ENCODE assay signal across 8 mouse cellular contexts in genomic region chr7:140080503-140081156, GRCm38 (mm10). TPM values are rescaled to one million over a fixed set of nuclear protein-coding genes. Genes with fewer than 3 reads are reported as not detected.
DNase-seq lines count a peak whose midpoint lies in the region; ATAC-seq lines count a peak whose summit lies in the region.

No protein-coding gene starts in this region.

- H3K9ac ChIP-seq in embryonic facial prominence, embryonic 14.5 days (ENCODE audit: low read depth, low read length), result peak overlapping the region; percentile 49
- H3K9ac ChIP-seq in heart, embryonic 16.5 days (ENCODE audit: low read length), result no peak overlapping the region
- H3K9ac ChIP-seq in limb, embryonic 15.5 days, result peak overlapping the region; percentile 11; the same call in 1 of the 2 replicates

- peaks cover 11% of the 10 kb centered on the region for H3K4me1 ChIP-seq in embryonic facial prominence, embryonic 14.5 days (ENCODE audit: control insufficient read depth, insufficient read depth, low read length)
- peaks cover 5% of the 10 kb centered on the region; the same call in 1 of the 2 replicates for H3K4me1 ChIP-seq in heart, embryonic 16.5 days (ENCODE audit: control insufficient read depth, insufficient read depth, low read length)
- peaks cover 14% of the 10 kb centered on the region for H3K4me1 ChIP-seq in limb, embryonic 15.5 days

- WGBS in embryonic facial prominence, embryonic 14.5 days, result 4% methylated on average over 24 of the region's 24 CpGs
- 4% methylated on average over 24 of the region's 24 CpGs for WGBS in heart, embryonic 16.5 days
- WGBS in limb, embryonic 15.5 days, result 4% methylated on average over 24 of the region's 24 CpGs

- DNase-seq in CD4-positive helper T cell, adult 2 months (ENCODE audit: low read depth, low spot score), result peak; percentile 78
- DNase-seq in adrenal gland, postnatal 36 days, result peak; percentile 87 to 90
- peak; percentile 90 for DNase-seq in embryonic facial prominence, embryonic 14.5 days (ENCODE audit: low spot score)
- peak; percentile 81 for DNase-seq in kidney, postnatal 10 days
- peak; percentile 63 for DNase-seq in naive thymus-derived CD4-positive, alpha-beta T cell, adult 2 months (ENCODE audit: low read depth)
- peak; percentile 72 for DNase-seq in testis, postnatal 14 days (ENCODE audit: low spot score)

- no peaks in the 10 kb centered on the region for H3K36me3 ChIP-seq in embryonic facial prominence, embryonic 14.5 days (ENCODE audit: control insufficient read depth, insufficient read depth, low read length)
- H3K36me3 ChIP-seq in heart, embryonic 16.5 days (ENCODE audit: control insufficient read depth, insufficient read depth), result no peaks in the 10 kb centered on the region
- no peaks in the 10 kb centered on the region for H3K36me3 ChIP-seq in limb, embryonic 15.5 days

- H3K4me2 ChIP-seq in embryonic facial prominence, embryonic 14.5 days (ENCODE audit: low read depth, low read length), result peak overlapping the region; percentile 47
- peak overlapping the region; percentile 35 for H3K4me2 ChIP-seq in heart, embryonic 16.5 days (ENCODE audit: low read depth, low read length)
- H3K4me2 ChIP-seq in limb, embryonic 15.5 days, result peak overlapping the region; percentile 31

- H3K27me3 ChIP-seq in embryonic facial prominence, embryonic 14.5 days (replicated peaks; ENCODE audit: control insufficient read depth, insufficient read depth, low read length), result peaks cover 44% of the 10 kb centered on the region
- H3K27me3 ChIP-seq in heart, embryonic 16.5 days (ENCODE audit: control insufficient read depth, insufficient read depth, low read length), result peaks cover 49% of the 10 kb centered on the region
- H3K27me3 ChIP-seq in limb, embryonic 15.5 days, result peaks cover 47% of the 10 kb centered on the region

- H3K27ac ChIP-seq in embryonic facial prominence, embryonic 14.5 days (replicated peaks; ENCODE audit: low read depth, low read length), result no peak overlapping the region
- no peak overlapping the region for H3K27ac ChIP-seq in heart, embryonic 16.5 days (ENCODE audit: low read length)
- no peak overlapping the region for H3K27ac ChIP-seq in limb, embryonic 15.5 days

- peak overlapping the region; percentile 22 for H3K4me3 ChIP-seq in embryonic facial prominence, embryonic 14.5 days (ENCODE audit: low read depth, low read length)
- peak overlapping the region; percentile 25 for H3K4me3 ChIP-seq in heart, embryonic 16.5 days (ENCODE audit: low read length)
- peak overlapping the region; percentile 24 for H3K4me3 ChIP-seq in limb, embryonic 15.5 days

- H3K9me3 ChIP-seq in embryonic facial prominence, embryonic 14.5 days (ENCODE audit: control insufficient read depth, low read length), result no peaks in the 10 kb centered on the region
- H3K9me3 ChIP-seq in heart, embryonic 16.5 days (replicated peaks; ENCODE audit: control insufficient read depth, low read length), result no peaks in the 10 kb centered on the region
- no peaks in the 10 kb centered on the region for H3K9me3 ChIP-seq in limb, embryonic 15.5 days

- ATAC-seq in embryonic facial prominence, embryonic 14.5 days (ENCODE audit: low read depth), result peak; percentile 77
- 0 out of 2 replicates have a peak, but pooled peaks have one; percentile 49 for ATAC-seq in heart, embryonic 16.5 days (replicated peaks; ENCODE audit: extremely low read depth, insufficient read depth, low FRiP score)
- ATAC-seq in limb, embryonic 15.5 days (ENCODE audit: insufficient number of reproducible peaks, low FRiP score, low TSS enrichment, low read depth), result 0 out of 2 replicates have a peak, but pooled peaks have one; percentile 37

RNA-seq across cellular contexts. Expression of gene Caly, which starts 1.7 kb away (rescaled TPM):
- total RNA-seq in adrenal gland, postnatal 36 days (2021), result 1 to 10 TPM; 4.6 to 6.1 TPM
- polyA plus RNA-seq in embryonic facial prominence, embryonic 14.5 days (2014; fragmentation: Nextera tagmentation; extraction: Ambion mirVana), result 3.4 and 3.6 TPM in 2 replicates
- polyA plus RNA-seq in heart, embryonic 16.5 days (2015; fragmentation: Nextera tagmentation; extraction: Ambion mirVana), result 0.47 and 0.66 TPM in 2 replicates
- polyA plus RNA-seq in limb, embryonic 15.5 days (2015; fragmentation: Nextera tagmentation; extraction: Ambion mirVana), result 0.55 and 1.2 TPM in 2 replicates

RNA-seq across cellular contexts. Expression of gene Prap1, which starts 12.6 kb away (rescaled TPM):
- not detected for total RNA-seq in adrenal gland, postnatal 36 days (2021)
- polyA plus RNA-seq in embryonic facial prominence, embryonic 14.5 days (2014; fragmentation: Nextera tagmentation; extraction: Ambion mirVana), result 0.60 TPM in 1 of 2 replicates, not detected in the other
- polyA plus RNA-seq in heart, embryonic 16.5 days (2015; fragmentation: Nextera tagmentation; extraction: Ambion mirVana), result 2.3 TPM in 1 of 2 replicates, not detected in the other
- polyA plus RNA-seq in limb, embryonic 15.5 days (2015; fragmentation: Nextera tagmentation; extraction: Ambion mirVana), result 0.41 TPM in 1 of 2 replicates, not detected in the other

RNA-seq across cellular contexts. Expression of gene Fuom, which starts 21.6 kb away (rescaled TPM):
- total RNA-seq in adrenal gland, postnatal 36 days (2021), result 10 to 100 TPM; 45.3 to 68.5 TPM
- polyA plus RNA-seq in embryonic facial prominence, embryonic 14.5 days (2014; fragmentation: Nextera tagmentation; extraction: Ambion mirVana), result 26.0 and 29.4 TPM in 2 replicates
- 93.9 and 103 TPM in 2 replicates for polyA plus RNA-seq in heart, embryonic 16.5 days (2015; fragmentation: Nextera tagmentation; extraction: Ambion mirVana)
- polyA plus RNA-seq in limb, embryonic 15.5 days (2015; fragmentation: Nextera tagmentation; extraction: Ambion mirVana), result 21.4 and 22.3 TPM in 2 replicates

RNA-seq across cellular contexts. Expression of gene Msx3, which starts 31.7 kb away (rescaled TPM):
- total RNA-seq in adrenal gland, postnatal 36 days (2021), result not detected
- polyA plus RNA-seq in embryonic facial prominence, embryonic 14.5 days (2014; fragmentation: Nextera tagmentation; extraction: Ambion mirVana), result not detected in 2 replicates
- polyA plus RNA-seq in heart, embryonic 16.5 days (2015; fragmentation: Nextera tagmentation; extraction: Ambion mirVana), result not detected in 2 replicates
- not detected in 2 replicates for polyA plus RNA-seq in limb, embryonic 15.5 days (2015; fragmentation: Nextera tagmentation; extraction: Ambion mirVana)

RNA-seq across cellular contexts. Expression of gene Paox, which starts 35.0 kb away (rescaled TPM):
- 10 to 100 TPM; 13.0 to 26.1 TPM for total RNA-seq in adrenal gland, postnatal 36 days (2021)
- polyA plus RNA-seq in embryonic facial prominence, embryonic 14.5 days (2014; fragmentation: Nextera tagmentation; extraction: Ambion mirVana), result 16.7 and 17.8 TPM in 2 replicates
- 9.5 and 12.9 TPM in 2 replicates for polyA plus RNA-seq in heart, embryonic 16.5 days (2015; fragmentation: Nextera tagmentation; extraction: Ambion mirVana)
- polyA plus RNA-seq in limb, embryonic 15.5 days (2015; fragmentation: Nextera tagmentation; extraction: Ambion mirVana), result 17.7 and 18.4 TPM in 2 replicates
